Mouse (Mus musculus) gastrocnemius, postnatal 10 days (tissue): Measurements from ENCODE around the gene Mreg. TPM values are rescaled to one million over a fixed set of nuclear protein-coding genes. Genes with fewer than 3 reads are reported as not detected.

Experiments used
- DNase-seq: peaks from one replicate; pipeline ENCODE4 v3.0.0; 2021; ENCODE audit warnings: mixed read lengths
- total RNA-seq, 2 experiments: library from RNA; stranded (reverse); gene quantifications; 2 replicates each; pipeline ENCODE4 v1.2.3; 2021

Gene Mreg
- total RNA-seq, 2 experiments from 2014 or later = 31.3 to 31.8 TPM

- no peak for DNase-seq
These were observed 15.4 kb upstream of the Mreg start for GRCm38 (mm10) chr1:72227546-72227945.

- no peak for DNase-seq
These were observed 14.9 kb upstream of the Mreg start for GRCm38 (mm10) chr1:72226887-72227481.

GRCm38 (mm10) chr1:72226172-72226886 is 14.2 kb upstream of the Mreg start:
- DNase-seq = no peak

- peak; percentile 79 for DNase-seq
These were observed 13.6 kb upstream of the Mreg start for GRCm38 (mm10) chr1:72225720-72226171.

- no peak for DNase-seq
These were observed 13.1 kb upstream of the Mreg start for GRCm38 (mm10) chr1:72225054-72225718.

GRCm38 (mm10) chr1:72220008-72220407 is 7.9 kb upstream of the Mreg start:
- DNase-seq = no peak

GRCm38 (mm10) chr1:72219116-72219515 is 7.0 kb upstream of the Mreg start:
- DNase-seq = no peak

GRCm38 (mm10) chr1:72218626-72219025 is 6.5 kb upstream of the Mreg start:
- DNase-seq = no peak

GRCm38 (mm10) chr1:72216761-72217160 is 4.7 kb upstream of the Mreg start:
- no peak for DNase-seq

- DNase-seq = no peak
These were observed 3.1 kb upstream of the Mreg start for GRCm38 (mm10) chr1:72215174-72215573.

GRCm38 (mm10) chr1:72214470-72214961 is 2.4 kb upstream of the Mreg start:
- peak; percentile 44 for DNase-seq

- no peak for DNase-seq
These were observed 1.8 kb upstream of the Mreg start for GRCm38 (mm10) chr1:72213954-72214353.

- no peak for DNase-seq
These were observed 1.1 kb downstream of the Mreg start for GRCm38 (mm10) chr1:72210803-72211679.

- DNase-seq = no peak
These were observed 4.0 kb downstream of the Mreg start for GRCm38 (mm10) chr1:72208095-72208494.

GRCm38 (mm10) chr1:72205113-72205512 is 7.0 kb downstream of the Mreg start:
- DNase-seq = no peak

- DNase-seq = no peak
These were observed 8.9 kb downstream of the Mreg start for GRCm38 (mm10) chr1:72203204-72203603.

- DNase-seq = no peak
These were observed 9.4 kb downstream of the Mreg start for GRCm38 (mm10) chr1:72202705-72203104.

GRCm38 (mm10) chr1:72202068-72202467 is 10.0 kb downstream of the Mreg start:
- no peak for DNase-seq

GRCm38 (mm10) chr1:72201126-72201525 is 11.0 kb downstream of the Mreg start:
- no peak for DNase-seq

GRCm38 (mm10) chr1:72198142-72198806 is 13.8 kb downstream of the Mreg start:
- DNase-seq = no peak

- DNase-seq = no peak
These were observed 15.3 kb downstream of the Mreg start for GRCm38 (mm10) chr1:72196626-72197359.
